Mouse (Mus musculus) G1E (cell line): Measurements from ENCODE around the gene Dnaaf3. TPM values are rescaled to one million over a fixed set of nuclear protein-coding genes. Genes with fewer than 3 reads are reported as not detected.

Source experiments
- ATAC-seq: 2 replicates; pipeline ENCODE4 v1.8.0; 2016; ENCODE audit warnings: mild to moderate bottlenecking; ENCODE audit not compliant: insufficient number of reproducible peaks, poor library complexity, low FRiP score, severe bottlenecking; ENCODE audit errors: extremely low read depth
- DNase-seq: peaks from one replicate; pipeline ENCODE4 v3.0.0; 2012; ENCODE audit warnings: low spot score
- H3K27me3 ChIP-seq: 2 replicates; pipeline ENCODE4 v1.6.1; 2012; ENCODE audit warnings: mild to moderate bottlenecking, low read length, inconsistent platforms; ENCODE audit not compliant: insufficient read depth
- H3K36me3 ChIP-seq: replicated peaks from 2 replicates; pipeline ENCODE3; 2012; ENCODE audit warnings: mild to moderate bottlenecking, inconsistent platforms
- H3K4me1 ChIP-seq: 2 replicates; pipeline ENCODE4 v1.6.1; 2012; ENCODE audit warnings: low read depth, low read length, inconsistent platforms, mixed read lengths; ENCODE audit not compliant: insufficient read depth
- H3K4me3 ChIP-seq: 2 replicates; pipeline ENCODE4 v1.5.1; 2012; ENCODE audit warnings: low read depth, mild to moderate bottlenecking, inconsistent platforms, low read length, moderate library complexity, mixed read lengths
- H3K9me3 ChIP-seq: replicated peaks from 2 replicates; pipeline ENCODE4 v1.6.1; 2012; ENCODE audit warnings: inconsistent platforms
- CTCF ChIP-seq: IDR thresholded peaks from 2 replicates; pipeline ENCODE4 v1.5.1; 2012; ENCODE audit warnings: low read depth, low read length, inconsistent platforms, mixed read lengths
- GATA1 ChIP-seq: IDR thresholded peaks from 2 replicates; pipeline ENCODE4 v1.6.1; 2012; ENCODE audit warnings: borderline replicate concordance, low read length, inconsistent platforms, mixed read lengths
- GATA2 ChIP-seq: IDR thresholded peaks from 2 replicates; pipeline ENCODE4 v1.6.1; 2012; ENCODE audit warnings: low read depth, low read length, inconsistent platforms, borderline replicate concordance
- POLR2AphosphoS5 ChIP-seq: IDR thresholded peaks from 2 replicates; pipeline ENCODE4 v1.6.1; 2012; ENCODE audit warnings: low read depth, low read length, inconsistent platforms; ENCODE audit not compliant: insufficient replicate concordance
- TAL1 ChIP-seq: conservative IDR thresholded peaks from 2 replicates; pipeline ENCODE4 v1.6.1; 2012; ENCODE audit warnings: low read depth, low read length, inconsistent platforms, mixed read lengths
- polyA plus RNA-seq: library from polyadenylated mRNA; stranded (reverse); fragments of >175 nt; gene quantifications from 2 replicates; pipeline ENCODE4 v1.2.3, GENCODE M21; 2012
- total RNA-seq, 2 experiments: library from RNA; stranded (forward) in 1 of 2; stranded (reverse) in 1 of 2; fragments of 200-1000 nt in 1 of 2; fragments of >200 nt in 1 of 2; fragmentation: Nextera tagmentation in 1 of 2; gene quantifications; 2 replicates each; pipeline ENCODE4 v1.2.3; 2014 to 2017

Gene Dnaaf3
- total and polyA plus RNA-seq, 3 experiments, result not detected

GRCm38 (mm10) chr7:4503100-4503499 lies 29.2 kb downstream of the Dnaaf3 start:
- Histone ChIP-seq H3K9me3 (no peaks in the 10 kb centered on the region; the same call in 1 of the 2 replicates), H3K27me3 (no peaks in the 10 kb centered on the region), H3K4me3 (no peak overlapping the region), H3K4me1 (peaks cover 71% of the 10 kb centered on the region), H3K36me3 (peaks cover 21% of the 10 kb centered on the region)
- ATAC-seq (no peak), DNase-seq (no peak)
- TF ChIP-seq CTCF (no peak), POLR2AphosphoS5 (no peak), GATA2 (no peak), GATA1 (no peak), TAL1 (no peak)

- TF ChIP-seq TAL1 (no peak), POLR2AphosphoS5 (no peak), GATA2 (no peak), CTCF (no peak), GATA1 (no peak)
- DNase-seq (peak; percentile 54), ATAC-seq (no peak)
- Histone ChIP-seq H3K4me3 (peak overlapping the region; percentile 100; the same call in 1 of the 2 replicates), H3K4me1 (peaks cover 72% of the 10 kb centered on the region), H3K9me3 (no peaks in the 10 kb centered on the region), H3K27me3 (no peaks in the 10 kb centered on the region), H3K36me3 (peaks cover 27% of the 10 kb centered on the region)
Measured at GRCm38 (mm10) chr7:4502421-4503090, 29.7 kb downstream of the Dnaaf3 start.

- ATAC-seq (peak; percentile 61), DNase-seq (peak; percentile 92)
- peak within 1 kb of the TSS; percentile 100 for H3K4me3 ChIP-seq
- TF ChIP-seq CTCF, result no peak
- TF ChIP-seq GATA2, result no peak
- TF ChIP-seq GATA1, result no peak
- TF ChIP-seq POLR2AphosphoS5, result no peak
- no peak for TF ChIP-seq TAL1
- H3K36me3 ChIP-seq, result peaks cover 34% of the 10 kb centered on the region
- peaks cover 75% of the 10 kb centered on the region for H3K4me1 ChIP-seq
- H3K27me3 ChIP-seq, result no peaks in the 10 kb centered on the region
- no peaks in the 10 kb centered on the region for H3K9me3 ChIP-seq
Measured at GRCm38 (mm10) chr7:4501558-4502397, 30.5 kb downstream of the Dnaaf3 start, which contains the start of gene Ppp1r12c. Gene Ppp1r12c (minus strand): TSS chr7:4501680.

GRCm38 (mm10) chr7:4500892-4501471 lies 31.3 kb downstream of the Dnaaf3 start:
- no peak for TF ChIP-seq TAL1
- TF ChIP-seq POLR2AphosphoS5, result no peak
- TF ChIP-seq GATA1, result no peak
- TF ChIP-seq GATA2, result no peak
- no peak for TF ChIP-seq CTCF
- Histone ChIP-seq H3K4me1 (peaks cover 76% of the 10 kb centered on the region), H3K36me3 (peaks cover 42% of the 10 kb centered on the region), H3K4me3 (peak overlapping the region; percentile 100), H3K9me3 (no peaks in the 10 kb centered on the region), H3K27me3 (no peaks in the 10 kb centered on the region)
- ATAC-seq (no peak), DNase-seq (no peak)

GRCm38 (mm10) chr7:4499034-4499433 lies 33.2 kb downstream of the Dnaaf3 start:
- DNase-seq, result no peak
- Histone ChIP-seq H3K36me3 (peaks cover 62% of the 10 kb centered on the region), H3K27me3 (no peaks in the 10 kb centered on the region), H3K4me3 (peak overlapping the region; percentile 48; the same call in 1 of the 2 replicates), H3K9me3 (no peaks in the 10 kb centered on the region), H3K4me1 (peaks cover 66% of the 10 kb centered on the region)
- no peak for TF ChIP-seq GATA1
- no peak for ATAC-seq

- no peak for TF ChIP-seq GATA1
- no peak for TF ChIP-seq GATA2
- TF ChIP-seq CTCF, result no peak
- no peak for TF ChIP-seq POLR2AphosphoS5
- no peak for TF ChIP-seq TAL1
- Histone ChIP-seq H3K9me3 (no peaks in the 10 kb centered on the region), H3K4me3 (peak overlapping the region; percentile 31; the same call in 1 of the 2 replicates), H3K36me3 (peaks cover 70% of the 10 kb centered on the region), H3K27me3 (no peaks in the 10 kb centered on the region), H3K4me1 (peaks cover 65% of the 10 kb centered on the region)
- ATAC-seq (no peak), DNase-seq (no peak)
Measured at GRCm38 (mm10) chr7:4498251-4498650, 34.0 kb downstream of the Dnaaf3 start.
